Mouse (Mus musculus) heart, postnatal 25 days (tissue): ENCODE measurements around the gene Fgfr2. TPM values are rescaled to one million over a fixed set of nuclear protein-coding genes. Genes with fewer than 3 reads are reported as not detected.

Experiments
- DNase-seq: peaks from one replicate; pipeline ENCODE4 v3.0.0; 2022; ENCODE audit warnings: low spot score
- intact Hi-C: fragments of 180-260 bp; cut with DNase I; formaldehyde crosslinking; loops from one replicate; pipeline ENCODE4 v1.15.1; 2025
- total RNA-seq, 2 experiments: library from RNA; stranded (reverse); gene quantifications; 2 replicates each; pipeline ENCODE4 v1.2.3; 2021

The Fgfr2 gene
- total RNA-seq, 2 experiments from 2014 or later: 1.7 to 1.8 TPM

GRCm38 (mm10) chr7:132644605-132645279 is 478.4 kb downstream of the Fgfr2 start:
- intact Hi-C loops: no loop called here
- DNase-seq: no peak

- intact Hi-C loops: no loop called here
Measured at GRCm38 (mm10) chr7:132641606-132642005, 481.5 kb downstream of the Fgfr2 start.

GRCm38 (mm10) chr7:132640946-132641345 is 482.2 kb downstream of the Fgfr2 start:
- DNase-seq: no peak

More at GRCm38 (mm10) chr7:132641606-132642005, 481.5 kb downstream of the Fgfr2 start:
- DNase-seq: no peak

GRCm38 (mm10) chr7:132638446-132639087 is 484.6 kb downstream of the Fgfr2 start:
- intact Hi-C loops: loop anchor here (2.0 kb wide), 1 partner anchor 412 kb away; no protein-coding TSS in a partner anchor
- no peak for DNase-seq

More at GRCm38 (mm10) chr7:132640946-132641345, 482.2 kb downstream of the Fgfr2 start:
- intact Hi-C loops: no loop called here

- DNase-seq: no peak
- intact Hi-C loops: no loop called here
Measured at GRCm38 (mm10) chr7:132637292-132637691, 485.9 kb downstream of the Fgfr2 start.

GRCm38 (mm10) chr7:132631313-132631712 is 491.8 kb downstream of the Fgfr2 start:
- intact Hi-C loops: loop anchor here (5.0 kb wide), 1 partner anchor 54 kb away; the partner anchor contains the start of gene Oat
- DNase-seq: no peak

GRCm38 (mm10) chr7:132627448-132627847 is 495.7 kb downstream of the Fgfr2 start:
- DNase-seq: no peak
- intact Hi-C loops: no loop called here

GRCm38 (mm10) chr7:132626174-132626573 is 497.0 kb downstream of the Fgfr2 start:
- intact Hi-C loops: no loop called here
- no peak for DNase-seq

- DNase-seq: no peak
- intact Hi-C loops: no loop called here
Measured at GRCm38 (mm10) chr7:132624161-132624560, 499.0 kb downstream of the Fgfr2 start.

- DNase-seq: no peak
- intact Hi-C loops: no loop called here
Measured at GRCm38 (mm10) chr7:132619975-132620918, 502.9 kb downstream of the Fgfr2 start.

- intact Hi-C loops: no loop called here
Measured at GRCm38 (mm10) chr7:132619549-132619948, 503.6 kb downstream of the Fgfr2 start.

GRCm38 (mm10) chr7:132617021-132617564 is 506.1 kb downstream of the Fgfr2 start:
- no peak for DNase-seq
- intact Hi-C loops: no loop called here

More at GRCm38 (mm10) chr7:132619549-132619948, 503.6 kb downstream of the Fgfr2 start:
- DNase-seq: no peak

- intact Hi-C loops: no loop called here
- no peak for DNase-seq
Measured at GRCm38 (mm10) chr7:132616391-132616790, 506.8 kb downstream of the Fgfr2 start.

GRCm38 (mm10) chr7:132615346-132615745 is 507.8 kb downstream of the Fgfr2 start:
- intact Hi-C loops: no loop called here
- DNase-seq: no peak

GRCm38 (mm10) chr7:132611530-132611929 is 511.6 kb downstream of the Fgfr2 start:
- no peak for DNase-seq
- intact Hi-C loops: no loop called here

- intact Hi-C loops: no loop called here
Measured at GRCm38 (mm10) chr7:132610468-132611318, 512.5 kb downstream of the Fgfr2 start, which contains the start of gene Lhpp. Gene Lhpp (plus strand): TSS chr7:132610638.

GRCm38 (mm10) chr7:132608316-132609020 is 514.7 kb downstream of the Fgfr2 start:
- intact Hi-C loops: no loop called here
- no peak for DNase-seq

More at GRCm38 (mm10) chr7:132610468-132611318, 512.5 kb downstream of the Fgfr2 start, which contains the start of gene Lhpp:
- peak; percentile 53 for DNase-seq

GRCm38 (mm10) chr7:132605689-132606088 is 517.5 kb downstream of the Fgfr2 start:
- no peak for DNase-seq
- intact Hi-C loops: no loop called here
